Mouse (Mus musculus): ENCODE data around the gene Rgl2. TPM values are rescaled to one million over a fixed set of nuclear protein-coding genes. Genes with fewer than 3 reads are reported as not detected.
"Not testable (repeated sequence)": the region's sequence is repeated elsewhere in the genome, so short reads cannot be mapped to it uniquely, and the experiment has no call there.

The Rgl2 gene
- total RNA-seq, 2 experiments from 2014 or later, result 38.2 to 44.6 TPM

GRCm38 (mm10) chr17:33958451-33958850, 29.1 kb downstream of the Rgl2 start:
- DNase-seq (ENCODE audit: low spot score), result no peak
- intact Hi-C loops (cut with DNase I), result loop anchor here (5.0 kb wide), 1 partner anchor 1394 kb away; no protein-coding TSS in a partner anchor

- DNase-seq (ENCODE audit: low spot score), result no peak
- intact Hi-C loops (cut with DNase I), result loop anchor here (5.0 kb wide), 1 partner anchor 1393 kb away; no protein-coding TSS in a partner anchor
Observed at GRCm38 (mm10) chr17:33959135-33959534, 29.8 kb downstream of the Rgl2 start.

DNA sequence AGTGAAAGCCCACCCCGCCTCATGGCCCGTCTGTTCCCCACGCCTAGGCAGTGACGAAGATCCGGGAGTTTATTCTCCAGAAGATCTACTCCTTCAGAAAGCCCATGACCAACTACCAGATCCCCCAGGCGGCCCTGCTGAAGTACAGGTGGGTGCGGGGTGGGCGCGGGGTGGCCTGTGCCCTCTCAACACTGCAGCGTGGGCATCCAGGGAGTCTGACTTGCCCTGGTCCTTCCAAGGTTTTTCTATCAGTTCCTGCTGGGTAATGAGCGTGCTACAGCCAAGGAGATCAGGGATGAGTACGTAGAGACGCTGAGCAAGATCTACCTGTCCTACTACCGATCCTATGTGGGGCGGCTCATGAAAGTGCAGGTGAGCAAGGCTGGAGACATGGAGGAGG, 30.6 kb downstream of the Rgl2 start:
- DNase-seq (ENCODE audit: low spot score), result no peak
- intact Hi-C loops (cut with DNase I), result loop anchor here (2.0 to 5.0 kb wide), 2 partner anchors 1345 to 1392 kb away; no protein-coding TSS in a partner anchor

DNA sequence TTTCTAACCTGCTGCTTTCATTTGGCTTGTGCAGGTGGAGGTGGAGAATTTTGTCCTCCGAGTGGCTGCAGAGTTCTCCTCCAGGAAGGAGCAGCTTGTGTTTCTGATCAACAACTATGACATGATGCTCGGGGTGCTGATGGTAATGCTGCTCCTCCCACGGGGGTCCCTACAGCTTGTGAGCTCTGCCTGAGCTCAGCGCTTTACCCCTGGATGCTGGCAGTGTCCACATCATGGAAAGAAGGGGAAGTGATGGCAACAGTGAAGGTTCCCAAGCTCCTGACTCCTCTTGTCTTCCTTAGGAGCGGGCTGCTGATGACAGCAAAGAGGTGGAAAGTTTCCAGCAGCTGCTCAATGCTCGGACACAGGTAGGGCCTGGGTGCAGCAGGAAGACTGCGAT, 33.5 kb downstream of the Rgl2 start:
- no peak for DNase-seq (ENCODE audit: low spot score)
- intact Hi-C loops (cut with DNase I), result no loop called here

GRCm38 (mm10) chr17:33965082-33965845, 35.9 kb downstream of the Rgl2 start:
- intact Hi-C loops (cut with DNase I), result no loop called here
- no peak for DNase-seq (ENCODE audit: low spot score)

DNA sequence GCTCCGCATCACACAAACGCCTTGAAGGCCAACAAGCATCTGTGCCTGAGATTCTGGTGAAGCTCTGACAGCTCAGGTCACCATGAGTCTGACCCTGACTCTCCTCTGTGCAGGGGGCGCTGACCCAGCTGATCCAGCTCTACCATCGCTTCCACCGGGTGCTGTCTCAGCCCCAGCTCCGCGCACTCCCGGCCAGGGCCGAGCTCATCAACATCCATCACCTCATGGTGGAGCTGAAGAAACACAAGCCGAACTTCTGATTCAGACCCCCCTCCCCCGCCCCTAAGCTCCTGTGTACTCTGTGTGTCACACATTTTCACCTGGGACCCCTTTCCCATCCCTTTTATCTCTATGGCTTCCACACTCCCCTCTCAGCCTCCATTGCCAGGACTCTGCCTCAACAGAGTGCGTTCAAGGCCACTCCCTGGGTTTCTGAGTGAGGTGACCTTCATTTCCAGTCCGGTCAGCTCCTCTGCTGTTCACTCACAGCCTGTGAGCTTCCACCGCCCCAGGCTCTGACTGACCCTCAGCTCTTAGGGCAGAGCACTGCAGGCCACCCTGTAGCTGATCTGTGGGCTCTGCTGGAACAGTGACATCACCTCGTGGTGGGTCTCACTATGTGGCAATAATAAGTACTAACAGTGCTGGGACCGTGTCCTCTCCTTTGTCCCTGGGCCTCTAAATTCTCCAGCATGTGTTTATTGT, 36.7 kb downstream of the Rgl2 start:
- DNase-seq (ENCODE audit: low spot score), result no peak
- intact Hi-C loops (cut with DNase I), result loop anchor here (1.0 kb wide), 1 partner anchor 1336 kb away; no protein-coding TSS in a partner anchor

DNA sequence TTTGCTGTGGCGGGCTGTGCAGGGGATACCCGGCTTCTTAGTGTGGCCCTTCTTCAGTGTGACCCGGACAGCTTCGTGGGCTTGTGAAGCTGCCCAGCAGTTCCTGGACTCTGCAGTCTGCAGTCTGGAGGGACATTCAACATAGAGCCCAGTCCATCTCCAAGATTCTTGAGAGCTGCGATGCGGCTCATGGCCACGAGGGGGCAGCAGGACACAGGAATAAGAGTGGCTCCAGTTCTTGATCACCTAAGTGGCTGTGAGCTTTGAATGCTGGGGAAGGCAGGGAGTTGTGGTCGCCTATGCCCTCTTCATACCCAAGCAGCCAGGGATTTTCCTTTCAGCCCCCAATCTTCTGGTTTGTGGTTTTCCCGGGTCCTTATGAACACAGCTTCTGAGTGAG, 39.1 kb downstream of the Rgl2 start:
- intact Hi-C loops (cut with DNase I), result loop anchor here (2.0 kb wide), 1 partner anchor 14 kb away; no protein-coding TSS in a partner anchor
- peak; percentile 43 for DNase-seq (ENCODE audit: low spot score)

DNA sequence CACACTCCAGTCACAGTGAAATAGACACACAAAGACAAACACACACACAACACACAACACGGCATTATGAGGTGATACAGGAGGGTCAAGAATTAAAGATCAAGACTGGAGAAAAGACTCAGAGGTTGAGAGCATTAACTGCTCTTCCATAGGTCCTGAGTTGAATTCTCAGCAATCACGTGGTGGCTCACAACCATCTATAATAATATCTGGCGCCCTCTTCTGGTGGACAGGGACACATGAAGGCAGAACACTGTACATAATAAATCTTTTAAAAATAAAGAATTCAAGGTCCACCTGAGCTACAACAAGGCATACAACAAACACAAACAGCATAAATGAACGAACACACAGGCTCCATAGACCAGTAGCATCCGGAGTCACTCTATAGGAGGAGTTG, 39.6 kb downstream of the Rgl2 start:
- intact Hi-C loops (cut with DNase I), result loop anchor here (2.0 kb wide), 1 partner anchor 14 kb away; no protein-coding TSS in a partner anchor
- DNase-seq (ENCODE audit: low spot score), result no peak

DNA sequence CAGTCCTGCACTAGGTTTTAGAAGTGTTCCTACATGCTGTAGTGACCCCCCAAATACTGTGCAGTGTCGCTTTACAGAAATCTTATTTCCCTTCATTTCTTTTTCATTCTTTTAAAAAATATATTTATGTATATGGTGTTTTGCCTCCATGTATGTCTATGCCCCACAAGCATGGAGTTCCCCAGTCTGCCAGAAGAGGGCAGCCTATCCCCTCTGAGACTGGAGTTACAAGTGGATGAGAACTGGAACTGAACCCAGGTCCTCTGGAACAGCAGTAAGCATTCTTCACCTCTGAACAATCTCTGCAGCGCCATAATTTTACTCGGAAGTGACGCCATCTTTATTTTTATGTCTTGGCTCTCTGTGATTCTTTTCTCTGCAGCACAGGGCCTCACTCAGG, 40.1 kb downstream of the Rgl2 start:
- no peak for DNase-seq (ENCODE audit: low spot score)
- intact Hi-C loops (cut with DNase I), result loop anchor here (2.0 kb wide), 1 partner anchor 13 kb away; no protein-coding TSS in a partner anchor

DNA sequence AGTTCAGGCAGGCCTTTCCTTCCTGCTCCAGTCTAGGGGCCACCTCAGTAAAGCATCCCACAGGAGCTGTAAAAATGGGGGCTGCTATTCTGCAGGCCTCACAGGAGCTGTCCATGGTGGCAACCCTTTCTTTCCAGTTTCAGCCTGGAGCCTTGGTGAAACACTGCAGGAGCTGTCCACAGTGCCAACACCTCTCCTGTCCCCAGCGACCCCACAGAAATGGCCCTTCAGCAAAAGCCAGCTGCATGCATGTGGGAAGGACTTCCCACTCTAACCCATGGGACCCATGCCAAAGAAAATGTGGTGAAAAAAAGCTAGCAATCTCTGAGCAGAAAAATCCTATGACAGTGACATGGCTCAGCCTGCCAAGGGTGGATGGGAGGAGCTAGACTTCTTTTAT, 43.3 kb downstream of the Rgl2 start:
- intact Hi-C loops (cut with DNase I), result no loop called here
- no peak for DNase-seq (ENCODE audit: low spot score)

- DNase-seq (ENCODE audit: low spot score), result no peak
- intact Hi-C loops (cut with DNase I), result no loop called here
Observed at GRCm38 (mm10) chr17:33973572-33973971, 44.2 kb downstream of the Rgl2 start.

DNA sequence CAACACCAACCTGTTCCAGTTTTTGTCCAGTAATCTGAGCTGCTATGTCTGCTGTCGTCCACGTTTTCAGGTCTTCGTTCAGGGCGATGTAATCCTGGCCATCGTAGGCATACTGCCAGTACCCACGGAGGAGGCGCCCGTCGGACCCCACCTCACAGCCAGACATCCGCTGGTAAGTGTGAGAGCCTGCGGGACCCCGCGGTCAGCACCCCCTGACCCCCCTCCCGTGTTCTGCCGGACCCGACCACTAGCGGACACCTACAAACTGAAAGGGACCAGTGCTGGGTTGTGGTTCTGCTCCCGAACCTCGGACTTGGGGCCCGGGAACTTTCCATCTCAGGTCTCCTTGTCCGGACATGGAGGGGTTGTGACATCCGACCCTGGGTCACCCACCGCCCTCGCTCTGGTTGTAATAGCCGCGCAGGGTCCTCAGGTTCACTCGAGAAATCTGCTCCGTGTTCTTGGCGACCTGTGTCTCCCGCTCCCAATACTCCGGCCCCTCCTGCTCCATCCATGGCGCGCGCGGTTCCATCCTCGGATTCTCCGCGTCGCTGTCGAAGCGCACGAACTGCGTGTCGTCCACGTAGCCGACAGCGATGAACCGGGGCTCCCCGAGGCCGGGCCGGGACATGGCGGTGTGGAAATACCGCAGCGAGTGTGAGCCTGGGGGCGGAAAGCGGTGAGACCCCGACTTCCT, 48.7 kb downstream of the Rgl2 start:
- DNase-seq (ENCODE audit: low spot score), result no peak
- intact Hi-C loops (cut with DNase I), result no loop called here

GRCm38 (mm10) chr17:33978631-33979031, 49.3 kb downstream of the Rgl2 start:
- peak; percentile 78 for DNase-seq (ENCODE audit: low spot score)

GRCm38 (mm10) chr17:33979512-33980050, 50.2 kb downstream of the Rgl2 start:
- no peak for DNase-seq (ENCODE audit: low spot score)
- intact Hi-C loops (cut with DNase I), result no loop called here

More at GRCm38 (mm10) chr17:33978631-33979031, 49.3 kb downstream of the Rgl2 start:
- intact Hi-C loops (cut with DNase I), result no loop called here

DNA sequence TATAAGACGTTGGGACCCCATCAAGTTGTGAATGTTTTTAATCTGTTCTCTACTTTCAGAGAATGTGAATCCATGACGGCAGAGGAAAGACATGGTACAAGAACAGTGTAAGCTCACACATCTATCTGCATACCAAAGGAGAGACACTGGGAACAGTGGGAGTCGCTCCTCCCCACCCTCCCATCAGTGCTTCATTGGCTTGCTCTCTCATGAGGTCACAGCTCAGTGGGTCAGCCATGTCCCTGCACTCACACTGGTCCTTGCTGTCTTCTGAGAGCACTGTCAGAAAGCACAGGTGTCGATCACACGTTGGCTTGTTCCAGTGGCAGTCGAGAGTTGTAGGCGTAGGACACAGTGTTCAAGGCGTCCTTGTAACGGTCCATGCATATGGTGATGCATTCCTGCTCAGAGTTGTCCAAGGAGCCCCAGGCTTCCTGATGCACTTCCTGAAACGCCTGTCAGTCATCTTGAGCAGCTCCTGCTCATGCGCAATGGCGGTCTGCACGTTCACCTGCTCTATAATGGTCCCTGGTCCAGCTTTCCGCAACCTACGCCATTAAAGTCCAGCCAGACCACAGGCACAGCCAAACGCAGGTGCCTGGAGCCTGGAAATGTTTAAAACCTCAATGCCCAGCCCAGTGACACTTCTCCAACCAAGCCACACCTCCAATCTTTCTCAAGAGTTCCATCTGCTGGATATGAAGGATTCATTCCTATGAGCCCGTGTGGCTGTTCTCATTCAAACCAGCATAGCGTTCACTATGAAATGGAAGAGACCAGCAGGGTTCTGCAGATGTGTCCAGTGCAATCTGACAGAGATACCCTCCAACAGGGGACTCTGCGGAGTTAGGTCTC, 51.1 kb downstream of the Rgl2 start:
- DNase-seq (ENCODE audit: low spot score), result no peak
- intact Hi-C loops (cut with DNase I), result no loop called here

- DNase-seq (ENCODE audit: low spot score), result peak; percentile 83
- intact Hi-C loops (cut with DNase I), result not testable (repeated sequence)
Observed at GRCm38 (mm10) chr17:33981192-33981909, 52.0 kb downstream of the Rgl2 start.

GRCm38 (mm10) chr17:33982136-33982535, 52.8 kb downstream of the Rgl2 start:
- intact Hi-C loops (cut with DNase I), result loop anchor here (2.0 kb wide), 1 partner anchor 13 kb away; no protein-coding TSS in a partner anchor
- not testable (repeated sequence) for DNase-seq (ENCODE audit: low spot score)

All from heart, postnatal 25 days (tissue).